Mouse (Mus musculus) limb, embryonic 11.5 days (tissue): ENCODE data around the gene Tpm3. TPM values are rescaled to one million over a fixed set of nuclear protein-coding genes. Genes with fewer than 3 reads are reported as not detected.
"Not testable (repeated sequence)": the region's sequence is repeated elsewhere in the genome, so short reads cannot be mapped to it uniquely, and the experiment has no call there.

Source experiments
- ATAC-seq: fragments of 200-750 bp; cut with Nextera tagmentation; 2 replicates; pipeline ENCODE4 v1.8.0; 2017; ENCODE audit warnings: low read depth; ENCODE audit not compliant: insufficient number of reproducible peaks, low FRiP score, low TSS enrichment
- DNase-seq: peaks from one replicate; pipeline ENCODE4 v3.0.0-alpha.2; 2015; ENCODE audit warnings: low spot score
- H3K27ac ChIP-seq: fragments of 300-500 bp; sonication (generic); replicated peaks from 2 replicates; pipeline ENCODE4 v1.5.1; 2014; ENCODE audit warnings: low read depth, mild to moderate bottlenecking, low read length
- H3K27me3 ChIP-seq: fragments of 300-500 bp; sonication (generic); 2 replicates; pipeline ENCODE4 v1.6.1; 2014; ENCODE audit warnings: mild to moderate bottlenecking, low read length, mixed read lengths; ENCODE audit not compliant: control insufficient read depth, insufficient read depth
- H3K36me3 ChIP-seq: fragments of 300-500 bp; sonication (generic); 2 replicates; pipeline ENCODE4 v1.6.1; 2014; ENCODE audit warnings: mild to moderate bottlenecking, low read length, moderate library complexity, mixed read lengths; ENCODE audit not compliant: control insufficient read depth, insufficient read depth
- H3K4me1 ChIP-seq: fragments of 300-500 bp; sonication (generic); 2 replicates; pipeline ENCODE4 v1.6.1; 2014; ENCODE audit warnings: low read length, mixed read lengths; ENCODE audit not compliant: control insufficient read depth, insufficient read depth
- H3K4me2 ChIP-seq: fragments of 300-500 bp; sonication (generic); 2 replicates; pipeline ENCODE4 v1.6.1; 2014; ENCODE audit warnings: low read depth, mild to moderate bottlenecking, moderate library complexity; ENCODE audit not compliant: severe bottlenecking
- H3K4me3 ChIP-seq: fragments of 300-500 bp; sonication (generic); 2 replicates; pipeline ENCODE4 v1.5.1; 2014; ENCODE audit warnings: low read depth, low read length
- H3K9ac ChIP-seq: fragments of 300-500 bp; sonication (generic); 2 replicates; pipeline ENCODE4 v1.6.1; 2014; ENCODE audit warnings: mild to moderate bottlenecking, low read length
- H3K9me3 ChIP-seq: fragments of 300-500 bp; sonication (generic); 2 replicates; pipeline ENCODE4 v1.6.1; 2016; ENCODE audit warnings: low read length; ENCODE audit not compliant: control insufficient read depth
- WGBS: fragments of 180-500 bp; shearing (Covaris S2); extraction: QIAGEN DNeasy Blood & Tissue Kit; methylation state at CpG from one replicate; pipeline ENCODE4 v1.1.7; 2014; 5-methylcytosine and 5-hydroxymethylcytosine counted together
- polyA plus RNA-seq: library from polyadenylated mRNA; unstranded; fragments of >200 nt; fragmentation: Nextera tagmentation; extraction: Ambion mirVana; gene quantifications from 2 replicates; pipeline ENCODE4 v1.2.1, GENCODE M21; 2014

Tpm3 gene
- polyA plus RNA-seq, 1 experiment from 2014 or later: 605 TPM

DNA sequence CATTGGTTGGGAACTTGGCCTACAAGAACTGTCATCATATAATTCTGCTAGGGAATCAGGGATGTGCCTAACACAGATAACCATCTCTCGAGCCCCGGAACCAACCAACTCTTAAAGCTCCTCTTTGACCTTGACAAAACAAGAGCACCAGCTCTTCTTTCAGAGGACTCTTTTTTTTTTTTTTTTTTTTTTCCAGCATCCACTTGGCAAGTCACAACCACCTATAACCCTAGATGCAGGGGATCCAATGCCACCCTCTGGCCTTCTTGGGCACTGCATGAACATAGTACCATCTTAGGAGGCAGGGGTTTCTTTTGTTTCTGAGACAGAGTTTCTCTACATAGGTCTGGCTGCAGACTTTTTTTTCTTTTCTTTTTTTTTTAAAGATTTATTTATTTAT is 41.9 kb downstream of the Tpm3 start:
- no peaks in the 10 kb centered on the region for H3K36me3 ChIP-seq
- ATAC-seq: no peak
- no peak overlapping the region for H3K27ac ChIP-seq
- 85% methylated on average over 2 of the region's 2 CpGs for WGBS
- no peaks in the 10 kb centered on the region for H3K27me3 ChIP-seq
- no peak overlapping the region for H3K4me3 ChIP-seq
- H3K4me1 ChIP-seq: no peaks in the 10 kb centered on the region
- no peak overlapping the region for H3K4me2 ChIP-seq
- no peak for DNase-seq
- H3K9me3 ChIP-seq: no peaks in the 10 kb centered on the region
- H3K9ac ChIP-seq: no peak overlapping the region

- Histone ChIP-seq H3K9me3 (no peaks in the 10 kb centered on the region), H3K4me1 (no peaks in the 10 kb centered on the region), H3K4me3 (no peak overlapping the region), H3K27ac (no peak overlapping the region), H3K9ac (no peak overlapping the region), H3K27me3 (no peaks in the 10 kb centered on the region), H3K36me3 (no peaks in the 10 kb centered on the region), H3K4me2 (no peak overlapping the region)
- ATAC-seq (no peak), DNase-seq (no peak)
- 75% methylated on average over 3 of the region's 3 CpGs for WGBS
These were observed 43.1 kb downstream of the Tpm3 start for GRCm38 (mm10) chr3:90115526-90115925.

- Histone ChIP-seq H3K36me3 (no peaks in the 10 kb centered on the region), H3K4me1 (no peaks in the 10 kb centered on the region), H3K27ac (no peak overlapping the region), H3K9me3 (no peaks in the 10 kb centered on the region), H3K4me3 (no peak overlapping the region), H3K27me3 (no peaks in the 10 kb centered on the region), H3K9ac (no peak overlapping the region), H3K4me2 (no peak overlapping the region)
- no peak for ATAC-seq
- no peak for DNase-seq
- 93% methylated on average over 13 of the region's 13 CpGs for WGBS
These were observed 45.8 kb downstream of the Tpm3 start for GRCm38 (mm10) chr3:90118132-90118790.

DNA sequence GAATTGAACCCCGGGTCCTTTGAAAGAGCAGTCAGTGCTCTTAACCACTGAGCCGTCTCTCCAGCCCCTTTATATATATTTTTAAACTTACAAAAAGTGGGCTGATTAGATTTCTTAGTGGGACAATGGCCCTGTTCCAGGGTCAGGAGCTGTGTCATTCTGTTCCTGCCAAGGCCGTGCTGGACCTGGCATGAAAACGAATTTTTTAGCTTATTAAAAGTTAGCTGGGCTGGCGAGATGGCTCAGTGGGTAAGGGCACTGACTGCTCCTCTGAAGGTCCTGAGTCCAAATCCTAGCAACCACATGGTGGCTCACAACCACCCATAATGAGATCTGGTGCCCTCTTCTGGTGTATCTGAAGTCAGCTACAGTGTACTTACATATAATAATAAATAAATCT is 49.6 kb downstream of the Tpm3 start:
- ATAC-seq, H3K9ac ChIP-seq, DNase-seq, H3K27me3 ChIP-seq, H3K9me3 ChIP-seq, H3K36me3 ChIP-seq, H3K4me1 ChIP-seq, H3K27ac ChIP-seq, H3K4me3 ChIP-seq, H3K4me2 ChIP-seq: not testable (repeated sequence)
- 83% methylated on average over 5 of the region's 5 CpGs for whole genome bisulfite sequencing

DNA sequence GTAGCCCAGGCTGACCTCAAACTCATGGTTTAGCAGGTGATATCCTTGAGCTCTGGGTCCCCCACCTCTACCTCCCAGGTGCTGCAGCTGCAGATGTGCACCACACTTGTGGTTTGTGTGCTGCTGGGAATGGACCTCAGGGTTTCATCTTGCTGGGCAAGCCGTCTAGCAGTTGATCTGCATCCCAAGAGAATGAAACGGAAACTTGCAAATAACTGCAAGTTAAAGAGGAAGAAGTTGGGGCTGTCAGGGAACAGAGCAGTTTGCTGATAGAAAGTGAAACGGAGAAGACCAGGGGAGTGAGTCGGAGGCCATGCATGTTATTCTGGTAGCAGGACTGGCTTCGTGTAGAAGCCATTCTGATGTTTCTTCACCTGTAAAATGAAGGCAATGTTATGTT is 53.3 kb downstream of the Tpm3 start:
- H3K9ac ChIP-seq: no peak overlapping the region
- no peak overlapping the region for H3K27ac ChIP-seq
- DNase-seq (no peak), ATAC-seq (no peak)
- no peaks in the 10 kb centered on the region for H3K4me1 ChIP-seq
- no peaks in the 10 kb centered on the region for H3K27me3 ChIP-seq
- H3K4me2 ChIP-seq: no peak overlapping the region
- no peak overlapping the region for H3K4me3 ChIP-seq
- H3K9me3 ChIP-seq: no peaks in the 10 kb centered on the region
- WGBS: 72% methylated on average over 5 of the region's 5 CpGs
- H3K36me3 ChIP-seq: no peaks in the 10 kb centered on the region

- Histone ChIP-seq H3K4me3 (no peak overlapping the region), H3K9me3 (no peaks in the 10 kb centered on the region), H3K27me3 (no peaks in the 10 kb centered on the region), H3K36me3 (no peaks in the 10 kb centered on the region), H3K27ac (no peak overlapping the region), H3K9ac (no peak overlapping the region), H3K4me2 (no peak overlapping the region), H3K4me1 (no peaks in the 10 kb centered on the region)
- 97% methylated on average over 6 of the region's 6 CpGs for WGBS
- DNase-seq (no peak), ATAC-seq (no peak)
These were observed 55.4 kb downstream of the Tpm3 start for GRCm38 (mm10) chr3:90127881-90128280.

DNA sequence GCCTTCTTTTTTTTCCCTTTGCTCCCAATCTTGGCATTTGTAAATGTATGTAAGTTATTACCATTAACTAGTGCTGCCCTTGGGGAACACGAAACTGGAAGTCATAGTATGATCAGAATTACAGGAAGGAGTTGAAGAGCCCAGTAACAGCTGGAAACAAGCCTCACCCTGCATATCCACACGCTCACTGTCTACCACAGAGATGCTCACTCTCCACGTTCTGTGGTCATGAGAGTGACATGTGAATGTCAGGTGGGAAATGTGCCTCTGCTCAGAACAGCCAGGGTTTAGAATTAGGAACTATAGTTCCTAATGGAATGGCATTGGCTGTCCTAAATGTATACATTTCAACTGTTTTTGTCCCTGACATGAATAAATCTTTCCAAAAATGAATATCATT is 60.3 kb downstream of the Tpm3 start:
- Histone ChIP-seq H3K9ac (no peak overlapping the region), H3K4me1 (peaks cover 6% of the 10 kb centered on the region; the same call in 1 of the 2 replicates), H3K4me2 (no peak overlapping the region), H3K27ac (no peak overlapping the region), H3K4me3 (no peak overlapping the region), H3K36me3 (no peaks in the 10 kb centered on the region), H3K9me3 (no peaks in the 10 kb centered on the region), H3K27me3 (no peaks in the 10 kb centered on the region)
- DNase-seq (no peak), ATAC-seq (no peak)
- 89% methylated on average over 3 of the region's 3 CpGs for WGBS

- Histone ChIP-seq H3K4me2 (no peak overlapping the region), H3K36me3 (no peaks in the 10 kb centered on the region), H3K9me3 (no peaks in the 10 kb centered on the region), H3K27me3 (no peaks in the 10 kb centered on the region), H3K27ac (no peak overlapping the region), H3K4me1 (peaks cover 6% of the 10 kb centered on the region; the same call in 1 of the 2 replicates), H3K4me3 (no peak overlapping the region), H3K9ac (no peak overlapping the region)
- DNase-seq: no peak
- ATAC-seq: no peak
- WGBS: 88% methylated on average over 1 of the region's 1 CpGs
These were observed 60.9 kb downstream of the Tpm3 start for GRCm38 (mm10) chr3:90133331-90133730.

DNA sequence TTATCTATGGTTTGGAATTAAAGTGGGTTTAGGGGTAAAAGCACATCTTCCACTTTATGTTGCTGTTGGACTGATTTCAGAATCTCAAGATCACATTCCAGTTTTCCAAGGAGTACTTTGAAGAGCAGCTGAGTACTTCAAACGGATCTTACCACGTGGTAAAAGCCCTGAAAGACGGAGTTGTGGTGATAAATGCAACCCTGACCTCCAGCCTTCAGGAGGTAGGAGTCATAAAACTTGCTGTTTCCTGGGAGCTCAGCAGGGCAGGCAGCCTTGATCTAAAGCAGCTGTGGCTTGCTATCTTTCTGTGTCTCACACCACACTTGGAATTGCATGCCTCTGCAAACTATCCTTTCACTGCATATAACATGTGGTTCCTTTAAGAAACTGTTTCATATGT is 62.0 kb downstream of the Tpm3 start:
- DNase-seq (no peak), ATAC-seq (no peak)
- H3K36me3 ChIP-seq: no peaks in the 10 kb centered on the region
- H3K4me1 ChIP-seq: peaks cover 6% of the 10 kb centered on the region; the same call in 1 of the 2 replicates
- H3K4me2 ChIP-seq: no peak overlapping the region
- WGBS: 4% methylated on average over 3 of the region's 3 CpGs
- H3K27me3 ChIP-seq: no peaks in the 10 kb centered on the region
- no peak overlapping the region for H3K27ac ChIP-seq
- no peak overlapping the region for H3K4me3 ChIP-seq
- no peak overlapping the region for H3K9ac ChIP-seq
- H3K9me3 ChIP-seq: no peaks in the 10 kb centered on the region
